Mouse (Mus musculus) left cerebral cortex, adult 18-20 months (tissue): ENCODE measurements around the gene Mfrp. TPM values are rescaled to one million over a fixed set of nuclear protein-coding genes. Genes with fewer than 3 reads are reported as not detected.

ENCODE experiments used
- DNase-seq, 2 experiments: peaks; one replicate each; pipeline ENCODE4 v3.0.0; 2021 to 2022; ENCODE audit warnings: low spot score in 2 of 2, mixed read lengths in 1 of 2
- long read RNA-seq, 2 experiments: library from polyadenylated mRNA; stranded (forward); transcript quantifications; one replicate each; pipeline ENCODE4 v2.0.0; 2021
- total RNA-seq, 2 experiments: library from RNA; stranded (reverse); gene quantifications; 2 replicates each; pipeline ENCODE4 v1.2.3; 2021

The Mfrp gene
- total RNA-seq, result under 1 TPM in 1 of 2 experiments, not detected in 1; 0.16 TPM
- long read RNA-seq, experiment 1, partial matches to known transcripts, result 0 of 1 reads
- long read RNA-seq, experiment 1, other reads (novel, unspliced or antisense), result 1 of 1 reads
- long read RNA-seq, experiment 2, result 0 reads

DNA sequence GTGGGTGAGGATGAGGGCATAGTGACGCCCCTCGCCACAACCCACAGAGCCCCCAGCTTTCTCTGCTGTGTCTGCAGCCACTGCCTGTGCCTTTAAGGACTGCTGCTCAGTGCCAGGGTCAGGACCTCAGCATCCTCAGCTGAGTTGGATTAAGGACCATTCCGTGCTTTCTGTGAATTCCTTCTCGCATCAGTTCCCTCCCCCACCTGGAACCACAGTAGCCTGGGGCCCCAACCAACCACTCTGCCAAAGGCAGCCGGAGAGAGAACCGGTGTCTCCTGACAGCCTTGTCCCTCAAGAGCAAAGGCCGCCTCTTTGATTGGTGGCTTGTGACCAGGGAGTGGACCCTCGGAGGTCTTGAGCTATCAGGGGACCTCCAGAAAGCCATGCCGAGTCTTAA is at the start of gene Mfrp:
TSS of gene Mfrp (plus strand) at position 240 of the 400 bp plus-strand sequence.
- no peak for DNase-seq

DNA sequence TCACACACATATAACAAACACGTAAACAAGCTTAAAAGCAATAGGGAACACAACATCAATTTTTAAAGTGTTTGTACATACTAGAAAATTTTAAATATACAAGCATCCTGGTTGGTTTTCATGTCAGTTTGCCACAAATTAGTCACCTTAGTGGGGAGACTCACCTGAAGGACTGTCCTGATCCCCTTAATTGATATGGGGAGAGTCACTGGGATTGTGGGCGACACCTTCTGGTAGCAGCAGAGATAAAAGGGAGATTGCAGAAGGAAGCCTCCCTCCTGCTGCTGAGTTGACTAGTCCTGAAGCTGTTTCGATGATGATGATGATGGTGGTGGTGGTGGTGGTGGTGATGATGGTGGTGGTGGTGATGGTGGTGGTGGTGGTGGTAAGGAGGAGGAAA is 48.7 kb upstream of the Mfrp start:
- DNase-seq, result no peak

GRCm38 (mm10) chr9:44053936-44054335 is 47.6 kb upstream of the Mfrp start:
- no peak for DNase-seq

GRCm38 (mm10) chr9:44058606-44059005 is 42.9 kb upstream of the Mfrp start:
- DNase-seq, result no peak

DNA sequence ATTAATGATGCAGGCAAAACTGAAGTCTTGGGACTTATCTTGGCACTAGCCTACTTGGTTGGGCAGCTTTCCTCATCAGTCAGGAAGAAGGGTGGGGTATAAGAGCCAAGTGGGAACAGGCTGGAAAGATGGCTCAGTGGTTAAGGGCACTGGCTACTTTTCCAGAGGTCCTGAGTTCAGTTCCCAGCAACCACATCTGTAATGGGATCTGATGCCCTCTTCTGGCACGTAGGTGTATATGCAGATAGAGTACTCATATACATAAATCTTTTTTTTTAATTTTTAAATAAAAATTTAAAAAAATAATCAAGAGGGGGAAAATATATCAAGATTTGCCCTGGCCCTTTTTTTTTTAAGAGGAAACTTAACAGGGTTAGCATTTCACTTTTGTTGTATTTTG is 36.4 kb upstream of the Mfrp start:
- no peak for DNase-seq

- DNase-seq, result peak; percentile 100
Measured at GRCm38 (mm10) chr9:44066785-44067225, 34.7 kb upstream of the Mfrp start, which contains the start of gene Usp2. Gene Usp2 (plus strand): TSS chr9:44067021.

GRCm38 (mm10) chr9:44067241-44067959 is 34.1 kb upstream of the Mfrp start:
- DNase-seq, result no peak

DNA sequence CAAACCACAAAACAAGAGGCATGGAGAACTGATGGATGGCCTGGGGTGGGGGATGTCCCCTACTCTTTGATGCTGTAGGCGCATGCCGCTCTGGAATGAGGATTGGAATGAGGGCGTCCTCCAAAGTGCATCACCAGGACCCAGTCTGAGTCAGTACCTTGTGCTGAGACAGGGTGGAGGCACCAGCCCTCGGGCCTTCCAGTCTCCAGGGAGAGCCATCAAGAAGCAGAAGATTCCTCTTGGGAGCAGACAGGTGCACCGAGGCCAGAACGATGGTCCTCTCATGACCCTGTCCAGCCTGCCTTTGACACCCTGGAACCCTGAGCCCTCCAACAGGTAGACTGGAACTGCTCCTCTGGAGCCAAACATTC is 33.6 kb upstream of the Mfrp start:
- DNase-seq, result peak in 1 of 2 experiments; percentile 5

- DNase-seq, result no peak
Measured at GRCm38 (mm10) chr9:44069252-44069651, 32.3 kb upstream of the Mfrp start.

DNA sequence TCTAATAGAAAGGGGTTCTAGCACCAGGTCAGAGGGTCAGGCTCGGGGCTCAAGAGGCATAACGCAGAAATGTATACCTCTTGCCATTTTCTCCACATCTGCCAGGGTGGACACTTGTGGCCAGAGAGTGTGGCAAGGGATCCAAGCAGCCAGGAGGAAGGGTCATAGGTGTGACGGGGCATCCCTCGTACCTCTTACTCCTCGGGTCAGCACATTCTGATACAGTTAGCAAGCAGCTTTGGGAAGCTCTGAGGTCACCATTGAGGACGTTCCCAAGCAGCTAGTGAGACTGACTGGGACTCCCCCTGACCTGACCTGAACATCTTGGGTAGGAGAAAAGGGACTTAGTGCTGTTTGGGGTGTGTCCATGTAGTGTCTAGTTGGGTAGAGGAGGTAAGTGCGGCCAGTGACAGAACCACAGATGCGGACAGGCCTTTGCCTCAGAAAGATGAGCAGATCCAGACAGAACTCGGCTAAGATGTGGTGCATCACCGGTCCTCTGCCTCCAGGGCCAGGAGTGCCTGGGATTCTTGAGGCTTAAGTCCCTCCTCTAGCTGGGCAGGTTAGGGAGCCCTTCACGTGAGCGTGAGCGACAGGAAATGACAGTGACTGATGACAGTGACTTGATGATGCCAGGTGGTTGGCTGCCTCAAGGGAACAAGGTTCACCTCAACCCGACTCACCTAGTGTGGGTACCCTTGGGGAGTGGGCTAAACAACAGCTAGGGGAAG is 31.3 kb upstream of the Mfrp start:
- no peak for DNase-seq

DNA sequence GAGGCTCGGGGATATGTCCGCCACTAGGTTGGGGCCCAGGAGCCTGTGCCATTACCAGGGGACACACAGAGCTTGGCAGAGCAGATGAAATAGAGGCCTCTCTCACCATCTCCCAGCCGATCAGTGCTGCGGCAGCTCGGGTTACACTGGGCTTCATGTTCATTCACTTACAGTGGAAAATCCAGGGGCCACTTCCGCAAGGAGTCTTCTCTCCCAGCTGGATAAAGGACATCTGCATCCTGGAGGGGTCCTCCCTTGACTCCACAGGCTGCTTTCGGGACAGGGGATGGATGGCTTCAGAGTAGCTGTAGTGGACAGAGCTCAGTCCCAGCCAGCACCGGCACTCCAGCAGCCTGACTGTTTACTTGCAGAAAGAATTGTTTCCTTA is 30.7 kb upstream of the Mfrp start:
- DNase-seq, result peak in 1 of 2 experiments; percentile 1

GRCm38 (mm10) chr9:44071914-44072598 is 29.5 kb upstream of the Mfrp start:
- DNase-seq, result peak in 1 of 2 experiments; percentile 25

DNA sequence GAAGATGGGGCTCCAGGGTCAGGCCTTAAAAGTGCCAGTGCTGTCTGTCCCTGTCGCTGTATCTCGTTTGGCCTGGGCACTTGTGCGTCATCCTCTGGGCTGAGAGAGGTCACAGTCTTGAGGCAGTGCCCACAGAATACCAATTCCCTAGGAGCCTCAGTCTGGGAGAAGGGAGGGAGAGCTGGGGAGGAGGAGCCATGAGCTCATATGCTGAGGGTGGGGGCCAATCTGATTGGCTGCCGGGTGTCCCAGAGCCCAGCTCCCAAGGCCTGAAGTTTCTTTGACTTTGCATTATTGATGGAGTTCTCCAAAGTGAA is 29.0 kb upstream of the Mfrp start:
- DNase-seq, result peak in 1 of 2 experiments; percentile 11

DNA sequence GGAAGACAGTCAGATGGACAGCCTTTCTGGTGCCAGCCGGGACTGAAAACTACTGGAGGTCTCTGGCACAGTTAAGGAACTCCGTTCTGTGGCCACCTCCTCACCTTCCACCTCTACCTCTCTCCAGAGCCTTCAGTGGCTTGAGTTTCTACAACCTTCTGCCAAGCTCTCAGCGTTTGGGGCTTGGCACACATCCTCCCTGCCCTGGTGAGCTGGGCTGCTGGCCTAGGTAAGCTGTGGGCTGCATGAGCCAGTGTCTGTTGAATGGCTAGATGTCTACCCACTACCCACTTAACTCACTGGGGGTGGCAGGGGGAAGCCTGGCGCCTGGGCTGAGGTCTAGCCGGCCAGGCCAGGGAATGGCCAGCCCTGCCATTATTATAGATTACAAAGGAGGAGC is 28.4 kb upstream of the Mfrp start:
- DNase-seq, result peak in 1 of 2 experiments; percentile 2

DNA sequence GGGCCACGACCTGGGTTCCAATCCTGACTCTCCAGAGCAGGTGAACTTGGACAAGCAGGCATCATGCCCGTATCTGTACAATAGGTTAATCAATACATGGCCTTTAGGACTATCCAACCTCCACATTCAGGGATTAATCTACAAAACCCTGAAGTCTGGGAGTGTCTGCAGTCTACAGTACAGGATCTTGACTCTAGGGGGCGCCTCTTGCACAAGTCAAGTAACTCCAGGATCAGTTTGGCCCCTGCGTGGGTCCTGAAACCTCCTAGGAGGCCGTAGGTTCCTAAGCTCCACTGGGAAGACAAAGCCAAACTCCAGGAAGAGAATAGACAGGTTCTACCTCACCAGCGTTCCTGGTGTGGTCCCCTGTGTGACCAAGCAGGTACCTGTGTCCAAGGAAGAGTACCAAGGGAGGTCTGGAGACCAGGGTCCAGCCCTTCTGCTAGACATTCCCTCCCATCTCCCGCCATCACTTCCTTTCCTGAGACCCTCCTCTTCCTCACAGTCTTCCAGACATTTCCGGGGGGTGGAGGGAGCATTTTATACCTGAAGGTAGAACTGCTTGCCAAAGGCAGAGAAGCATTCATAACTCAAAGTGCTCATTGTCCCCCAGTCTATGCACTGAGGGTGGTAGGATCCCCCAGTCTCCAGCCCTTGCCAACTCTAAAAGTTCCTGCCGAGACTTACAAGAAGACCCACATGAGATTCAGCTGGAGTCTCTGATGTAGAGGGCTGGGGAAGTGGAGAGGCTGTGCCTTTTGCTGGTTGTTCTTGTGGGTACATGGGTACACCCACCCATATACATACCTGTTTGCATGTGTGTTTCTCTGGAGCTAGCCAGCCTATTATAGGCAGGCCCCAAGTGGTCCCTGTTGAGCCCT is 26.9 kb upstream of the Mfrp start:
- peak in 1 of 2 experiments; percentile 32 for DNase-seq

GRCm38 (mm10) chr9:44075276-44075995 is 26.1 kb upstream of the Mfrp start:
- DNase-seq, result peak in 1 of 2 experiments; percentile 1

DNA sequence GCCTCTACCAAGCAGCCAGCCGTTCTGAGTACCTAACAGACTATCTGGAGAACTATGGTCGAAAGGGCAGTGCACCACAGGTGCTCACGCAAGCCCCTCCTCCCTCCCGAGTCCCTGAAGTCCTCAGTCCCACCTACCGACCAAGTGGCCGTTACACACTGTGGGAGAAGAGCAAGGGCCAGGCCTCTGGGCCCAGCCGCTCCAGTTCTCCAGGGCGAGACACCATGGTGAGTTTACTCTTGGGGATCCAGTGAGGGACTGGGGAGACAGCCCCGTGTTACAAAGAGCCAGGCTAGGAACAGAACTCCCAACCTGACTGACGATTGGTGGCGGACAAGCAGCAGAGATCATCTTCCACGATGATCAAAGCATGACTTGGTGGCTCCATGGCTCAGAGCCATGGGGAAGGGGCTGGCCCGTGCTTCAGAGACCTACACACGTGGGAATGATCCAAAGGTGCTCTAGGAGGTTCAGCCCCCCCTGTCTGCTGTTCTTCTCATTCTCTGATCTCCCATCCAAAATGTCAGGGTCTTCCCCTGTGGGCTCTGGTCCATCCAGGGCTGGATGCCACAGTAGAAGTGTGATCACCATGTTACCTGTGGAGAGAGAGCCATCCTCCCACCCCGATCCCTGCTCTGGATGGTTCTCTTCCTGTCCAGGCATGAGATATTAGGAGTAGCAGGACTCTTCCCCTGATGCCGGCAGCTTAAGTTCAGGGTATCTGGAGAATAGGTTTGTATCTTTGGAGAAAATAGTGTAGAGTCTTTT is 25.3 kb upstream of the Mfrp start:
- no peak for DNase-seq

DNA sequence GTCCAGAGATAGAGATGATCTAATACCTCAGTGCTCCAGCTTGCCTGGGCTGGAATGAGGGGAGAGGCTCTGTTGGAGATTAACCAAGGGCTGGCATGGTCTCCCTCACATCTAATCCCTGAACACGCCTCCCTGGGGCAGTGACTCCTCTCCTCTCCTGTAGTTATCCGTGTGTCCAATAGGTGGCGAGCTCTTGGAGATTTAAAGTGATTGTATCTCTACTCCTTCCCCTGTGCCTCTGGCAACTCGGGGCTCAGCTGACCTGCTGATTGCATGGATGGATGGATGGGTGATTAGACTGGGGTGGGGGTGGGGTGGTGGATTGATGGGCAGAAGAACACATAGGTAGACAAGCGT is 24.8 kb upstream of the Mfrp start:
- peak; percentile 60 to 65 for DNase-seq

GRCm38 (mm10) chr9:44077266-44077910 is 24.1 kb upstream of the Mfrp start:
- DNase-seq, result no peak
